Mouse (Mus musculus) midbrain, embryonic 10.5 days (tissue): ENCODE results near the gene Hsf5. TPM values are rescaled to one million over a fixed set of nuclear protein-coding genes. Genes with fewer than 3 reads are reported as not detected.

Source experiments
- DNase-seq: peaks from one replicate; pipeline ENCODE4 v3.0.0-alpha.2; 2017; ENCODE audit warnings: low spot score
- H3K27ac ChIP-seq: fragments of 300-500 bp; sonication (generic); replicated peaks from 2 replicates; pipeline ENCODE4 v1.5.1; 2016; ENCODE audit warnings: mild to moderate bottlenecking
- H3K27me3 ChIP-seq: fragments of 300-500 bp; sonication (generic); 2 replicates; pipeline ENCODE4 v1.6.1; 2016; ENCODE audit warnings: low read depth, mild to moderate bottlenecking; ENCODE audit not compliant: poor library complexity, severe bottlenecking
- H3K36me3 ChIP-seq: fragments of 300-500 bp; sonication (generic); 2 replicates; pipeline ENCODE4 v1.6.1; 2016; ENCODE audit warnings: mild to moderate bottlenecking, moderate library complexity
- H3K4me1 ChIP-seq: fragments of 300-500 bp; sonication (generic); 2 replicates; pipeline ENCODE4 v1.6.1; 2016
- H3K4me3 ChIP-seq: fragments of 300-500 bp; sonication (generic); 2 replicates; pipeline ENCODE4 v1.5.1; 2016; ENCODE audit warnings: mild to moderate bottlenecking, moderate library complexity
- H3K9me3 ChIP-seq: fragments of 300-500 bp; sonication (generic); replicated peaks from 2 replicates; pipeline ENCODE4 v1.6.1; 2016; ENCODE audit warnings: mild to moderate bottlenecking
- WGBS: fragments of 180-500 bp; shearing (Covaris S2); methylation state at CpG from one replicate; pipeline ENCODE4 v1.1.7; 2016; 5-methylcytosine and 5-hydroxymethylcytosine counted together
- polyA plus RNA-seq: library from polyadenylated mRNA; unstranded; fragments of >200 nt; fragmentation: Nextera tagmentation; extraction: Ambion mirVana; gene quantifications from 2 replicates; pipeline ENCODE4 v1.2.1, GENCODE M21; 2016

The Hsf5 gene
- polyA plus RNA-seq, 1 experiment from 2014 or later, result 0.42 TPM

- Histone ChIP-seq H3K36me3 (no peaks in the 10 kb centered on the region), H3K4me3 (no peak overlapping the region), H3K27me3 (peaks cover 25% of the 10 kb centered on the region), H3K4me1 (peaks cover 50% of the 10 kb centered on the region), H3K9me3 (no peaks in the 10 kb centered on the region), H3K27ac (0 out of 2 replicates have a peak overlapping the region, but pooled peaks have one; percentile 17)
- no peak for DNase-seq
- 89% methylated on average over 12 of the region's 12 CpGs for WGBS
Measured at GRCm38 (mm10) chr11:87581161-87581865, 35.7 kb upstream of the Hsf5 start.

- peaks cover 45% of the 10 kb centered on the region for H3K4me1 ChIP-seq
- no peak overlapping the region for H3K27ac ChIP-seq
- WGBS, result 84% methylated on average over 8 of the region's 8 CpGs
- H3K27me3 ChIP-seq, result peaks cover 21% of the 10 kb centered on the region
- H3K4me3 ChIP-seq, result no peak overlapping the region
- H3K9me3 ChIP-seq, result no peaks in the 10 kb centered on the region
- H3K36me3 ChIP-seq, result no peaks in the 10 kb centered on the region
- no peak for DNase-seq
Measured at GRCm38 (mm10) chr11:87581933-87582710, 34.8 kb upstream of the Hsf5 start.

- Histone ChIP-seq H3K9me3 (no peaks in the 10 kb centered on the region), H3K27ac (no peak overlapping the region), H3K4me3 (no peak overlapping the region), H3K27me3 (peaks cover 14% of the 10 kb centered on the region), H3K4me1 (peaks cover 31% of the 10 kb centered on the region), H3K36me3 (no peaks in the 10 kb centered on the region)
- WGBS, result 89% methylated on average over 6 of the region's 6 CpGs
- no peak for DNase-seq
Measured at GRCm38 (mm10) chr11:87583291-87584034, 33.5 kb upstream of the Hsf5 start.

- 89% methylated on average over 10 of the region's 10 CpGs for WGBS
- Histone ChIP-seq H3K27ac (no peak overlapping the region), H3K27me3 (peaks cover 4% of the 10 kb centered on the region; the same call in 1 of the 2 replicates), H3K4me3 (no peak overlapping the region), H3K4me1 (peaks cover 31% of the 10 kb centered on the region), H3K36me3 (no peaks in the 10 kb centered on the region), H3K9me3 (no peaks in the 10 kb centered on the region)
- no peak for DNase-seq
Measured at GRCm38 (mm10) chr11:87584711-87585505, 32.1 kb upstream of the Hsf5 start.

- Histone ChIP-seq H3K27me3 (no peaks in the 10 kb centered on the region), H3K4me1 (peaks cover 30% of the 10 kb centered on the region), H3K36me3 (no peaks in the 10 kb centered on the region), H3K27ac (no peak overlapping the region), H3K4me3 (no peak overlapping the region), H3K9me3 (no peaks in the 10 kb centered on the region)
- WGBS, result 92% methylated on average over 5 of the region's 5 CpGs
- DNase-seq, result no peak
Measured at GRCm38 (mm10) chr11:87587211-87587874, 29.6 kb upstream of the Hsf5 start.

- WGBS, result 92% methylated on average over 8 of the region's 8 CpGs
- DNase-seq, result no peak
- Histone ChIP-seq H3K9me3 (no peaks in the 10 kb centered on the region), H3K4me3 (peak overlapping the region; percentile 93), H3K27ac (no peak overlapping the region), H3K4me1 (peaks cover 53% of the 10 kb centered on the region), H3K27me3 (no peaks in the 10 kb centered on the region), H3K36me3 (peaks cover 14% of the 10 kb centered on the region)
Measured at GRCm38 (mm10) chr11:87589605-87590004, 27.4 kb upstream of the Hsf5 start.

- H3K27ac ChIP-seq, result peak overlapping the region; percentile 93
- 3% methylated on average over 25 of the region's 25 CpGs for WGBS
- H3K36me3 ChIP-seq, result peaks cover 16% of the 10 kb centered on the region
- DNase-seq, result no peak
- H3K9me3 ChIP-seq, result no peaks in the 10 kb centered on the region
- peak overlapping the region; percentile 93 for H3K4me3 ChIP-seq
- H3K27me3 ChIP-seq, result no peaks in the 10 kb centered on the region
- H3K4me1 ChIP-seq, result peaks cover 67% of the 10 kb centered on the region
Measured at GRCm38 (mm10) chr11:87590841-87591525, 26.0 kb upstream of the Hsf5 start.

GRCm38 (mm10) chr11:87591526-87592353, 25.2 kb upstream of the Hsf5 start, which contains the start of gene Mtmr4:
Gene Mtmr4, plus strand, starts transcription at chr11:87592162.
- no peaks in the 10 kb centered on the region for H3K27me3 ChIP-seq
- H3K36me3 ChIP-seq, result peaks cover 22% of the 10 kb centered on the region
- H3K4me1 ChIP-seq, result peaks cover 74% of the 10 kb centered on the region
- peak within 1 kb of the TSS; percentile 93 for H3K4me3 ChIP-seq
- peak; percentile 100 for DNase-seq
- peak within 1 kb of the TSS; percentile 93 for H3K27ac ChIP-seq
- no peaks in the 10 kb centered on the region for H3K9me3 ChIP-seq
- under 1% methylated on average over 61 of the region's 61 CpGs for WGBS

- Histone ChIP-seq H3K27ac (peak overlapping the region; percentile 93), H3K4me1 (peaks cover 80% of the 10 kb centered on the region), H3K4me3 (peak overlapping the region; percentile 93), H3K36me3 (peaks cover 28% of the 10 kb centered on the region), H3K27me3 (no peaks in the 10 kb centered on the region), H3K9me3 (no peaks in the 10 kb centered on the region)
- DNase-seq, result no peak
- under 1% methylated on average over 15 of the region's 15 CpGs for WGBS
Measured at GRCm38 (mm10) chr11:87592354-87592695, 24.6 kb upstream of the Hsf5 start.

- peak overlapping the region; percentile 93 for H3K27ac ChIP-seq
- peaks cover 34% of the 10 kb centered on the region for H3K36me3 ChIP-seq
- no peaks in the 10 kb centered on the region for H3K9me3 ChIP-seq
- H3K4me3 ChIP-seq, result peak overlapping the region; percentile 93
- no peak for DNase-seq
- WGBS, result 51% methylated on average over 13 of the region's 13 CpGs
- no peaks in the 10 kb centered on the region for H3K27me3 ChIP-seq
- H3K4me1 ChIP-seq, result peaks cover 81% of the 10 kb centered on the region
Measured at GRCm38 (mm10) chr11:87592713-87593598, 24.0 kb upstream of the Hsf5 start.
